Mouse (Mus musculus): ENCODE measurements at regions not wholly inside any gene's neighbourhood (a gene's known extent, or its start where the extent isn't known, plus 50 kb on each side); places are given as distances from the start of the nearest gene placed in this dataset.

DNA sequence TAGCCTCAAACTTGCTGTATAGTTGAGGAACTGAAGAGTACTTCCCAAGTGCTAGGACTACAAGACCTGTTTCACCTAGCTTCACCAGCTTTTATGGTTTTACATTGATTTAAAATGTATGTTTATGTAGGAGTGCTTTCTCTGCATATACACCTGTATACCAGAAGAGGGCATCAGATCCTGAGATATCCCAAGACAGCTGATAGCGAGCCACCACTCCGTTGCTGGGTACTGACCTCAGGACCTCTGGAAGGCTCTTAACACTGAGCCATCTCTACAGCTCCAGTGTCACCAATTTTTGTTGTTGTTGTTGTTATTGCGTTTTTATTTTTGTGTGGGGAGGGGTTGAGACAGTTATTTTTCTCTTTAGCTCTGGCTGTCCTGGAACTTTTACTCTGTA lies 55.9 kb upstream of the Ddx3x start:
- DNase-seq (ENCODE audit: extremely low spot score in 1 of 2, low spot score in 2 of 2) = no peak
- intact Hi-C loops (cut with DNase I) = loop anchor here (5.0 kb wide), 2 partner anchors 237 to 432 kb away; no protein-coding TSS in a partner anchor

DNA sequence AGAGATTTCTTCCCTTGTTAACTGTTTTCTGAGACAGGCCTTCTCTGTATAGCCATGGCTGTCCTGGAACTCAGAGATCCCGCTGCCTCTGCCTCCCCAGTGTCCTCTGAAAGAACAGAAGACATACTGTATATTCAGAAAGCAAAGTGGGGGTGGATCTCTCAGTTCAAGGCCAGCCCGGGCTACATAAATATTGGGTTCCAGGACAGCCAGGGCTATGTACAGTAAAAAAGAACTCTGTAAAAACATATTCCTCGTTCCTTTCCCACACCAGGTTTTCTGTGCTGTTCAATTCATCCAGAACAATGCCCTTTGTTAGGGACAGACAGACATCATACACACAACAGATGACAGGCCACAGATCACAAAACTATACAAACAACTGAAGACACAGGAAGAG lies 54.3 kb upstream of the Ddx3x start:
- intact Hi-C loops (cut with DNase I) = loop anchor here (5.0 kb wide), 1 partner anchor 236 kb away; no protein-coding TSS in a partner anchor
- DNase-seq (ENCODE audit: extremely low spot score in 1 of 2, low spot score in 2 of 2) = no peak

DNA sequence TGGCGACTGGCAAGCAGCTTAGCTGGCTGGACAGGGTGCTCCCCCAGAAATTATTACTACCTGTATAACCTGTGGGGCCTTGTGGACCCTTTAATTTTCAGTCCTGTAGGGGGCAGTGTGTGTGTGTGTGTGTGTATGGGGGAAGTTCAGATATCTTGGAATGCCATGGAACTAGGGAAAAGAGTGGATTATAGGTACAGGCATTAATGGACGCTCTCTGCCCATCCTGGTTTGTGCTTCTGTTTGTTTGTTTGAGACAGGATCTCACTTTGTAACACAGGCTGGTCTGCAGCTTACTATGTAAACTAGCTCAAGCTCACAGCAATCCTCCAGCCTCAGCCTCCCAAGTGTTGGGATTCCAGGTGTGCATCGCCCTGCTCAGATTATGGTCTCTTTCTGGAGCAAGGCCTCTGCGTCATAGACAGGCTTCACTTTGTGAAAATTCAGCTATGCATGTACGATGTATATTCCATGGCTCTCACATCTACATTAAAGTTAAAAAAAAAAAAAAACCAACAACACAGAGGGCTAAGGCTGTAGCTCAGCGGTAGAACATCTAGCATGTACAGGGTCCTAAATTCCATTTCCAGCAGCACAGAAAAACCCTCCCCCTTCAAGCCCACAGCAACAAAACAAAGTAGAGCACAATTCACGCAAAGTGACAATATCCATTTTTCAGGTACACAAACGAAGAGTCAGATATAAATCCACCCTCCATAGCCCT lies 50.7 kb upstream of the Ddx3x start:
- intact Hi-C loops (cut with DNase I) = loop anchor here (5.0 to 10.0 kb wide), 2 partner anchors 115 to 232 kb away; no protein-coding TSS in a partner anchor
- peak in 1 of 2 experiments; percentile 35 for DNase-seq (ENCODE audit: extremely low spot score in 1 of 2, low spot score in 2 of 2)

DNA sequence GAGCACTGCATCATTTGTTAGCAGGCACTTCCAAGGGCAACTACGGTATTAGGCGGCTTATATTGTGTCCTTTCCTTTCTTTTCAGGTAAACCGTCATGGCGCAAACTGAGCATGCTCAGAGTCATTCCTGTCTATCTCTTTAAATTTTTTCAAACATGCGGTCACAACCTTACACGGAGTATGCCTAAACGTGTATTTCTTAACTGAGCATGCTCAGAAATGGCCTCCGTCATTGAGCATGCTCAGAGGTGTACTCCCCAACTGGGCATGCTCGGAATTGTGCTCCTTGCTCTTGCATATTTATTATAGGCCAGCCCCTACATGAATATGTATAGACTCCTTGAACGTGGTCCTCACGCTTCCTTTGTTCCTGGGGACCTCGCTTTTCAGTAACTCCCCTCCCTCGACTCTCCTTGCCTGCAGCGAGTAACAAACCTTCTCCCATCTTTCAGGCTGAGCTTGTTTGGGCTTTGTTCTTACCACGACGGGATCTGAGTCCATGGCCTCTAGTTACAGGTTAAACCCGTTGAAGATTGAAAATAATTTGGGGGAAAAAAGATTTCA lies 50.1 kb upstream of the Ddx3x start:
- DNase-seq (ENCODE audit: extremely low spot score in 1 of 2, low spot score in 2 of 2) = peak; percentile 75 to 87
- intact Hi-C loops (cut with DNase I) = loop anchor here (10.0 kb wide), 1 partner anchor 114 kb away; no protein-coding TSS in a partner anchor
